Mouse (Mus musculus) G1E (cell line): ENCODE measurements around the gene Ndc80.

Source experiments
- CTCF ChIP-seq: IDR thresholded peaks from 2 replicates; pipeline ENCODE4 v1.5.1; 2012; ENCODE audit warnings: low read depth, low read length, inconsistent platforms, mixed read lengths
- GATA1 ChIP-seq: IDR thresholded peaks from 2 replicates; pipeline ENCODE4 v1.6.1; 2012; ENCODE audit warnings: borderline replicate concordance, low read length, inconsistent platforms, mixed read lengths
- GATA2 ChIP-seq: IDR thresholded peaks from 2 replicates; pipeline ENCODE4 v1.6.1; 2012; ENCODE audit warnings: low read depth, low read length, inconsistent platforms, borderline replicate concordance
- POLR2AphosphoS5 ChIP-seq: IDR thresholded peaks from 2 replicates; pipeline ENCODE4 v1.6.1; 2012; ENCODE audit warnings: low read depth, low read length, inconsistent platforms; ENCODE audit not compliant: insufficient replicate concordance
- TAL1 ChIP-seq: conservative IDR thresholded peaks from 2 replicates; pipeline ENCODE4 v1.6.1; 2012; ENCODE audit warnings: low read depth, low read length, inconsistent platforms, mixed read lengths

DNA sequence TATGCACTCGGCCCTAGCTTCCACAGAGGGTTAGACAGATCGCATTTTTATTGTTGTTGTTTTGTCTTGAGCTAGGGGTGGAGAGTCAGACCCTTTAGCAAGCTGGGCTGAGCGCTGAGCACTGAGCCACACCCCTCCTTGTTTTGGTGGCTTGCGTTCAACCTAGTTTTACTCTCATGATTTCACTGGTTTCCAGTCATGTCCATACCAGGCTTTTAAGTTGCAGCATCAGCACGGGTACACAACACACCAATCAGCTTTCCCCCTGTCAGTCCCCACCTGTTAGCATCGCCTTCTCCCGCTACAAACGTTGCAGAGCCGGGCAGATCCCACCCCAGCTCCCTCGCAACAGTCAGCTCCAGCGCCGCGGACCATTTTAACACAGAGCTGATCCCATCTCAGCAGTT is 352 bp downstream of the Ndc80 start:
- TF ChIP-seq TAL1 (no peak), CTCF (no peak), POLR2AphosphoS5 (no peak), GATA1 (no peak), GATA2 (no peak)
